Mouse (Mus musculus): ENCODE data around the gene Sparc.

DNA sequence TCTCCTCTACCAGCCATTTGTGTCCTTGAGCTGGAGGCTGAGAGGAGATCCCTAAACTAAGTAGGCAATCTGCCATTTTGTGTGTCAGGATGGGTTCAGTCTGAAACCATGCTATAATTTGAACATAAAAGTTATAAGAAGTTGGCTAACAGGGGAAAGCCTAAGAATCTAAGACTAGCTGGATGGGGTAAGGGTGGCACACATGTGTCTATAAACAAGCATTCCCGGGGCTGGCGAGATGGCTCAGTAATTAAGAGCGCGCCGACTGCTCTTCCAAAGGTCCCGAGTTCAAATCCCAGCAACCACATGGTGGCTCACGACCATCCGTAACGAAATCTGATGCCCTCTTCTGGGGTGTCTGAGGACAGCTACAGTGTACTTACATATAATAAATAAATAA lies 39.2 kb upstream of the Sparc start:
- TF ChIP-seq POLR2A (IDR thresholded peaks at IDR 0.05; ENCODE audit: low read depth, low read length) (no peak), CTCF (IDR thresholded peaks at IDR 0.05; ENCODE audit: extremely low read depth, insufficient read depth, insufficient read length, insufficient replicate concordance) (no peak)
